Mouse (Mus musculus): ENCODE measurements around the gene Slit3. TPM values are rescaled to one million over a fixed set of nuclear protein-coding genes. Genes with fewer than 3 reads are reported as not detected.

Gene Slit3
- total RNA-seq, 2 experiments from 2014 or later, result 12.5 to 17.9 TPM

GRCm38 (mm10) chr11:35275300-35275699 is 154.3 kb downstream of the Slit3 start:
- no peak for DNase-seq

DNA sequence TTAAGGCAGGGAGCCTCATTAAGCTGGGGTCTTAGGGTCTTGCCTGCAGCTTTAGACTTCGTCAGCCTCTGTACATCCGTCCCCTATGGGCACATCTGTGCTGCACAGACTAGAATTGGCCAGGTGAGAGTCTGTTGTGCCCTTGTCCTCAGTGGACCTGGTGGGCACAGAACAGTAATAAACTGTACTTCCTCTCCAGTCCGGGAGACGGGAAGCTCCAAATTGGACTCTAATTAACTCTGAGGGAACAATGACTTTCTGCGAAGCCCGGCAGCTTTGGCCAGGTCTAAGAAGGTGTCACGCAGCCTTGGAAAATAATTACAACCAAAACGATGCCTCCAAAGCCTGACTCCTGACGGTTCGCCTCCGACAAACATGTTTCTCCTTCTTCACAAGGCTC is 155.0 kb downstream of the Slit3 start:
- no peak for DNase-seq

DNA sequence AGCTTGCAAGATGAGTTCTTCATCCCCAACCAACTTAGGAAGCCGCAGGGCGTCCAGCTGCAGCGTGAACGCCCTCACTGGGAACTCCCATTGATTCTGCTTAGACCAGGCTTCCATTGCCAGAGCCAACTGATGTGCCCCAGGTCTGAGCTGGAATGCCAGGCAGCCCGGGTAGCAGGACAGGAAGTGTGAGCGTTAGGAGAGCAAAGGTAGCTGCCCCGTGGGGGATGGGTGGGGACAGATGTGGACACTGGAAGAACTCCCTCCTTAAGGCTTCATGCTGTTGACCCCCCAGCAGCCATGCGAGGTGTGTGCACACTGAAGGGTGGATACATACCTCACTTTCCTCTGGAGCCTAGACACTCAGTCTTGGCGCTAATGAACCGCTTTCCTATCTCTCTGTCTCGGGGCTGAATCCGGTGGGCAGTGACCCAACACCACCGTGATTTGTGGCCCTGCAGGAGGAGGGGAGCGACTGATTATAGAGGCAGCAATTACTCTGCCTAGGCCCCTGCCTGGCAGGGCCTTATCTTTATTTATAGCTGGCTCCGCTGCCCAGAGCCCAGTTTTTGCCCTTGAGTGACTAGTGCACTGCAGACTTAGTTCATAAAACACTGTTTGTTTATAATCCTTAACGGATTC is 157.2 kb downstream of the Slit3 start:
- no peak for DNase-seq

DNA sequence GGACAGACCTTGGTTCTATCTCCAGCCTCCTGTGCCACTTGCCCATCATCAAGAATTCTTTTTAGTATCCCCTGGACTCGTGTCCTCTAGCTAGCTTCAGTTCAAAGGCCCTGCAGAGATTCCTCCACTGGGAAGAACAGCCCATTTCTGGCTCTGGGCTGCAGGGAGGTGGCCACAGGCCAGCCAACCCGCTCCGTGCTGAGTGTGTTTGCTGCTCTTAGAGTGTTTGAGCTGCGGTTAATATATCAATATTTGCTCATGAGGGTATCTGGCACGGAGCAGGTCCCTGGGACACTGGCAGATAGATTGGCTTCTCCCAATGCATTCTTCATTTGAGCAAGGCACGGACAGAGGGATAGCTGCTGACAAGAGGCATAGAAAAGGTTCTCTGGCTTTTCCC is 159.8 kb downstream of the Slit3 start:
- no peak for DNase-seq

- DNase-seq, result no peak
These were observed 161.1 kb downstream of the Slit3 start for GRCm38 (mm10) chr11:35282001-35282632.

- DNase-seq, result no peak
These were observed 162.0 kb downstream of the Slit3 start for GRCm38 (mm10) chr11:35282825-35283571.

GRCm38 (mm10) chr11:35283767-35284166 is 162.7 kb downstream of the Slit3 start:
- no peak for DNase-seq

DNA sequence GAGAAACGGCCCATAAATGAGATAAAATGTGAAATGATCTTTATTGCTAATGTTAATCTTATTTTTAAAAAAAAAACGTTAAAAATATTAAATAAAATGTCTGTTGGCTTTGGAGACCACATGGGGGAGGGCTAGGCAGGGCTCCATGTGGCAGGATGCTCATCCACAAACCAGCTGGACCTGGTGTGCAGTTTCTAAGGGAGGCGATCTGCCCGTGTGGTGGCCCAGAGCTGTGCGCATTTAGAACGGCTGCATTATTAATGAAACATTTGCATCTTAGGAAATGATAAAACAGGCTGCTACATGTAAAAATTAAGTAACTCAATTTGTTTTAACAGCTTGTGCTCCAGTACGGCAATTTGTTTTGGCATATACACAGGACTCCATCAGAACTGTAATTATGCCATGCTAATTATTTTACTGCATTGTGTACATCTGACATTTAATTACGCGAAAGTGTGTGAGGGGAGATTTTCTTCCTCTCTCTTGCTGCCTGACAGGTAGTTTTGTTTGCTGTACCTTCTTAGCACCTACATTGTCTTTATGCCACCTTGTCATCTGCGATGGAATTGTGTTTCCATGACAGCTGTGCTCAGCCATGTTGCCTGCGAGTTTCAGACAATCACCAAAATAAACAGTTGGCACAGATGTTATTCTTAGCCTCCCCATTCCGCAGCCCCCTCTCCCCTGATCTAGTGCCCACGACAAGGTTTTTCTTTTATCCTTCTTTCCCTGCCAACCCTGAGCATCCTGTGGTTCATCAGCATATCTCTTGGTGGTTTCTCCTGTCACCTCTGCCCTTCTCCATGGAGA is 165.8 kb downstream of the Slit3 start:
- no peak for DNase-seq

GRCm38 (mm10) chr11:35288056-35288455 is 167.0 kb downstream of the Slit3 start:
- no peak for DNase-seq

- DNase-seq, result no peak
These were observed 167.8 kb downstream of the Slit3 start for GRCm38 (mm10) chr11:35288761-35289278.

DNA sequence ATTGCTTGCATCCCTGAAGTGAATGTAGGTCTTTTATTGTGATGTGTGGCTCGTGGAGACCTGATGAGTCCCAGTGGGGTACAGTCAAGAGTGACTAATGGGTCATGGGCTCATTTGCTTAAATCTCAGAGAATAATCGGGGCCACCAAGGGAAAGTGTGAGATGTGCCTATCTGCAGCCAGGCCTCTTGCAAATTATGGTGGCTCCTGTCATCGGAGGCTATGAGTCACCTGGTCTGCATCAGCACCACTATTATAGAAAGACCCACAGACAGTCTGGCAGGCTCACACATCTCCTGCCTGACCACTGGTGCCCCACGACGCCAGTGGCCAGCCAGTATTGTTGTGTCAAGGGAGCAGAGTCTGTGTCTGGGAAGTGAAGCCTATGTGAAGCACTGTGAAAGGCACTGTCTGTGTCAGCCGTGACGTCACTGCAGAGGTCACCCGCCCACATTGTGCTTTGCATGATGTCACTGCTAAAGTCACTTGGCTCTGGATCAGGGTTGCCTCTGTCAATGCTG is 171.3 kb downstream of the Slit3 start:
- no peak for DNase-seq

DNA sequence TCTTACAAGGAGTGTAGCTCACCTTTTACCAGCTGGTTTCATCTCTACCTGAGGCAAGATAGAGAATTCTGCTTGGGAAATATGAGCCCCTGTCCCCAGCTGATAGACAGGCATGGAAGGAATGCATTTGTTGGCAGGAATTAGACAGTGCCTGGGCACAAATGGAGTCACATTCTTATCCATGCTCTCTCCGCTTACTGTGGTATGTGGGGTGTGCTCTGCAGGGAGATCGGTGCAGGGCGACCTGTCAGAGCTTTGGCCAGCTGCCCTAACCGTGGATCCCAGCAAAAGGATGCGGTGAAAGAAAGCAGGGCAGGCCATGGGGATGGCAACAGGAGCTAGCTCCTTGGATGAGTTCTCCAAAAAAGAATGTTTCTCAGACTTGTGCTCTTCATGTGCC is 172.2 kb downstream of the Slit3 start:
- no peak for DNase-seq

GRCm38 (mm10) chr11:35294670-35295069 is 173.6 kb downstream of the Slit3 start:
- no peak for DNase-seq

DNA sequence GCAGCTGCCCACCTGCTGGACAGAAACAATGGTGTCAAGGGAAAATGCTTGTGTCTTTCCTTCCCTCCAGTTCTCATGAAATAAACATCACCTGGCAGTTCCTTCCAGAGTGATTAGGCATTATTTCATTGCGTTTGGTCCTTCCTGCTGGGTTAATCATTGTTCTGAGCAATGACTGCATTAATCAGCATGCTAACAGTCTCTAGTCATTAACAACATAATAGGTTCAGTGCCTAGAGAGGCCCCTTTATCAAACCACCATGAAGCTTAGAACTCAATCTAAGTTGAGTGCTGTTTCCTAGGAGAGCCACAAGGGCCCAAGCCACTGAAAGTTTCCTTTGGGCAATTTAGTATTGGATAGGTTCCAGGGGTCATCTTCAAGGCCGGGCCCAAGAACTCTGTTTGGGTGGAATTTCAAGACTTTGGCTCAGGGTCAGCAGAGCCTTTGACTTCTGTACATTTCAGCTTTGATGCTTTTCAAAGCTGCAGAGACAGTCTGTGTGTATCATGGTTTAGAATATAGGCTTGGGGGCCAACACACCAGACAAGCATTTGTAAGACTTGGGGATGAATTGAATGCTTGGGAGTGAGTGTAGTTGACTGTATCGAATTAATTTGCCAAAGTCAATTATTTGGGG is 174.3 kb downstream of the Slit3 start:
- DNase-seq, result no peak

- no peak for DNase-seq
These were observed 175.8 kb downstream of the Slit3 start for GRCm38 (mm10) chr11:35296803-35297202.

- DNase-seq, result peak; percentile 70
These were observed 176.3 kb downstream of the Slit3 start for GRCm38 (mm10) chr11:35297319-35297718.

DNA sequence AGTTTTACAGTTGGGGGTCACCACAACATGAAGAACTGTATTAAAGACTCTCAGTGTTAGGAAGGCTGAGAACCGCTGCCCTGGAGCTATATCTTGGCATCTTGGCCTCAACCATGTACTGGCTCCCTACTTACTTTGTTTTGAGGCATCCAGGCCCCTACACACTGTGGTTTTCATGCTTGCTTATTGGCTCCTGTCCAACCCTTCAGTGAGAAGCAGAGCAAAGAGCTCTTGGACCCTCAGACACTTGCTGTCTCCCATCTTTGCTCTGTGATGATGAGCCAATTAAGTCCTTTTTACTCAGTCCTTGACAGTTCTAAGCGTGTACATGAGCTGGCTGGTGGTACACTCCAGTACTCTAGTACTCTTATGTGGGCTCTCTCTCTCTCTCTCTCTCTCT is 177.5 kb downstream of the Slit3 start:
- no peak for DNase-seq

DNA sequence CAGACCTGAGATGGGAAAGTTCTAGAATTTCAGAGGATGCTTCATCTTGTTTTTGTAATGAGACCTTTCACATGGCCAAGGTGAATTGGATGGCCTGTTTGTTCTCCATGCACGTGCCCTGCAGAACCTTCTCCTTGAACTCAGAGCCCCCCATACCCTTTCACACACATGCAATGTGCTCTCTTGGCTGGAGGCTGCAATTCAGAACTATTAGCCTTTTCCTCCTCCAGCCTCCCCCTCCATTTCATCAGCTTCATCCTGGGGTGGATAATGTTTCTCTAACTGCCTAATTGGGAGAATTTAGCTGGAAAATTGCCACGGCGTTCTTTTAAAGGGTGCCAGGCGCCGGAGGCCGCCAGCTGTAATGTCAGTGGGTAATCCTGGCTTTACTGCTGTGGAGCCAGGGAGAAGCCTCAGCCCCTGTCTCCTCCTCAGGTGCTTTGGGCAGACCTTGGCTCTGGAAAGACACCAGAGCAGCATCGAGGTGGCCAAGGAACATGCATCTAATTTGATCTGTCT is 178.9 kb downstream of the Slit3 start:
- no peak for DNase-seq

- DNase-seq, result no peak
These were observed 181.2 kb downstream of the Slit3 start for GRCm38 (mm10) chr11:35302272-35302671.

GRCm38 (mm10) chr11:35304216-35304975 is 183.4 kb downstream of the Slit3 start:
- DNase-seq, result no peak

- no peak for DNase-seq
These were observed 184.1 kb downstream of the Slit3 start for GRCm38 (mm10) chr11:35305111-35305510.
